Mouse (Mus musculus): ENCODE results near the gene Nmd3. TPM values are rescaled to one million over a fixed set of nuclear protein-coding genes. Genes with fewer than 3 reads are reported as not detected.

Nmd3 gene
- polyA plus RNA-seq, 1 experiment from 2014 or later: 120 TPM

GRCm38 (mm10) chr3:69722187-69722867 is 542 bp downstream of the Nmd3 start:
- peak; percentile 44 for ATAC-seq (ENCODE audit: insufficient number of reproducible peaks, low FRiP score, low TSS enrichment, low read depth)
- Histone ChIP-seq H3K4me3 (replicated peaks) (peak overlapping the region; percentile 96), H3K4me1 (peaks cover 13% of the 10 kb centered on the region; the same call in 1 of the 2 replicates), H3K27ac (replicated peaks) (peak overlapping the region; percentile 88), H3K9me3 (replicated peaks) (no peaks in the 10 kb centered on the region), H3K4me2 (replicated peaks) (peak overlapping the region; percentile 82), H3K36me3 (peaks cover 2% of the 10 kb centered on the region; the same call in 1 of the 2 replicates), H3K27me3 (no peaks in the 10 kb centered on the region), H3K9ac (peak overlapping the region; percentile 91)
- WGBS: under 1% methylated on average over 58 of the region's 58 CpGs

GRCm38 (mm10) chr3:69723161-69723560 is 1.4 kb downstream of the Nmd3 start:
- peak overlapping the region; percentile 82 for H3K4me2 ChIP-seq (replicated peaks)
- no peak overlapping the region for H3K27ac ChIP-seq (replicated peaks)
- peaks cover 13% of the 10 kb centered on the region; the same call in 1 of the 2 replicates for H3K4me1 ChIP-seq
- H3K9me3 ChIP-seq (replicated peaks): no peaks in the 10 kb centered on the region
- peak overlapping the region; percentile 91 for H3K9ac ChIP-seq
- H3K4me3 ChIP-seq (replicated peaks): peak overlapping the region; percentile 96
- WGBS: 30% methylated on average over 7 of the region's 7 CpGs
- H3K36me3 ChIP-seq: peaks cover 2% of the 10 kb centered on the region; the same call in 1 of the 2 replicates
- no peaks in the 10 kb centered on the region for H3K27me3 ChIP-seq
- no peak for ATAC-seq (ENCODE audit: insufficient number of reproducible peaks, low FRiP score, low TSS enrichment, low read depth)

DNA sequence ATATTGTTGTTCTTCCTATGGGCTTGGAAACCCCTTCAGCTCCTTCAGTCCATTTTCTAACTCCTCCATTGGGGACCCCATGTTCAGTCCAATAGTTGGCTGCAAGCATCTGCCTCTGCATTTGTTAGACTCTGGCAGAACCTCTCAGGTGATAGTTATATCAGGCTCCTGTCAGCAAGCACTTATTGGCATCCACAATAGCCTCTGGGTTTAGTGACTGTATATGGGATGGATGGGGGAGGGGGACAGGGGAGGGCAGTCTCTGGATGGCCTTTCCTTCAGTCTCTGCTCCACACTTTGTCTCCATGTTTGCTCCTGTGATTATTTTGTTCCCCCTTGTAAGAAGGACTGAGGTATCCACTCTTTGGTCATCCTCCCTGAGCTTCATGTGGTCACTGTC is 9.1 kb downstream of the Nmd3 start:
- H3K9ac ChIP-seq: no peak overlapping the region
- ATAC-seq (ENCODE audit: insufficient number of reproducible peaks, low FRiP score, low TSS enrichment, low read depth): no peak

GRCm38 (mm10) chr3:69733939-69734338 is 12.2 kb downstream of the Nmd3 start:
- Histone ChIP-seq H3K9me3 (replicated peaks) (no peaks in the 10 kb centered on the region), H3K36me3 (peaks cover 31% of the 10 kb centered on the region), H3K4me3 (replicated peaks) (no peak overlapping the region), H3K4me2 (replicated peaks) (no peak overlapping the region), H3K4me1 (no peaks in the 10 kb centered on the region), H3K27ac (replicated peaks) (no peak overlapping the region), H3K27me3 (no peaks in the 10 kb centered on the region), H3K9ac (no peak overlapping the region)
- WGBS: 88% methylated on average over 2 of the region's 2 CpGs
- ATAC-seq (ENCODE audit: insufficient number of reproducible peaks, low FRiP score, low TSS enrichment, low read depth): no peak

More for the DNA sequence above, 9.1 kb downstream of the Nmd3 start:
- H3K4me2 ChIP-seq (replicated peaks): no peak overlapping the region
- H3K4me3 ChIP-seq (replicated peaks): no peak overlapping the region
- peaks cover 20% of the 10 kb centered on the region for H3K36me3 ChIP-seq
- H3K27ac ChIP-seq (replicated peaks): no peak overlapping the region
- H3K27me3 ChIP-seq: no peaks in the 10 kb centered on the region
- no peaks in the 10 kb centered on the region for H3K9me3 ChIP-seq (replicated peaks)
- H3K4me1 ChIP-seq: no peaks in the 10 kb centered on the region

DNA sequence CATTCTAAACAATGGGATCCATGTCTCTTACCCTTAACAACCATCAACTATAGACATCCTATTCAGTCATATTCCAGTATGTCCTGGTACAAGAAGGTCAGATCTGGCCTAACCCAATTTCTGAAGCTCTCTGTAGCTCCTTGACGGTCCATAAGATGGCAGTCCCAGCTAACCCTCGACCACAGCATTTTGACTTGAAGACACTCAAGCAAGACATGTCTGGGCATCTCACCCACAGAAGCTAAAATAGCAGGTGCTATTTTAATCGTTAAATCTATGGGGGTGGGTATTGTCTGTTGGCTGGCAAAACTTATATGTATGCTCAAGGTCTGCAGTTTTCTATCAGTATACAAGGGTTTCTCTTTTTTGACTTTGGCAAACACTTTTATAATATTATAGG is 33.4 kb downstream of the Nmd3 start:
- WGBS: 72% methylated on average over 3 of the region's 3 CpGs
- Histone ChIP-seq H3K36me3 (peaks cover 44% of the 10 kb centered on the region), H3K9me3 (replicated peaks) (no peaks in the 10 kb centered on the region)

DNA sequence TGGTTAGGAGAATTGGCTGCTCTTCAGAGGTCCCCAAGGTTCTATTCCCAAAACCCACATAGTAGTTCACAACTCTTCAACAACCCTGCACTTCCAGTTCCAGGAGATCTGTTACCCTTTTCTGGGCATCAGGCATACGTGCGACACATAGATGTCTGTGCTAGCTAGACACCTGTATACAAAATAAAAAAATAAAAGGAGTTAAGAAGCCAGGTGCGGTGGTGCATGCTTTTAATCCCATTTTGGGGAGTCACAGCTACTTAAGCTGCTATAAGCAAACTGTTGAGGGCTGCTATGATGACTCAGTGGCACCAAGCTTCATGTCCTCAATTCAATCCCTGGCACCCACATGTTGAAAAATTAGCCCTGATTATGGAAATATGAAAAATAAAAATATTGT is 34.2 kb downstream of the Nmd3 start:
- Histone ChIP-seq H3K4me2 (replicated peaks) (no peak overlapping the region), H3K4me3 (replicated peaks) (no peak overlapping the region), H3K27me3 (no peaks in the 10 kb centered on the region), H3K9ac (no peak overlapping the region), H3K9me3 (replicated peaks) (no peaks in the 10 kb centered on the region), H3K27ac (replicated peaks) (no peak overlapping the region), H3K4me1 (no peaks in the 10 kb centered on the region), H3K36me3 (peaks cover 38% of the 10 kb centered on the region)
- no peak for ATAC-seq (ENCODE audit: insufficient number of reproducible peaks, low FRiP score, low TSS enrichment, low read depth)
- WGBS: 83% methylated on average over 3 of the region's 3 CpGs

More for the DNA sequence above, 33.4 kb downstream of the Nmd3 start:
- Histone ChIP-seq H3K4me3 (replicated peaks) (no peak overlapping the region), H3K27ac (replicated peaks) (no peak overlapping the region), H3K4me1 (no peaks in the 10 kb centered on the region), H3K4me2 (replicated peaks) (no peak overlapping the region), H3K9ac (no peak overlapping the region), H3K27me3 (no peaks in the 10 kb centered on the region)
- no peak for ATAC-seq (ENCODE audit: insufficient number of reproducible peaks, low FRiP score, low TSS enrichment, low read depth)

- Histone ChIP-seq H3K9ac (no peak overlapping the region), H3K4me1 (no peaks in the 10 kb centered on the region), H3K27me3 (no peaks in the 10 kb centered on the region), H3K4me3 (replicated peaks) (no peak overlapping the region), H3K9me3 (replicated peaks) (no peaks in the 10 kb centered on the region), H3K27ac (replicated peaks) (no peak overlapping the region), H3K4me2 (replicated peaks) (no peak overlapping the region), H3K36me3 (peaks cover 35% of the 10 kb centered on the region)
- 28% methylated on average over 7 of the region's 7 CpGs for WGBS
- ATAC-seq (ENCODE audit: insufficient number of reproducible peaks, low FRiP score, low TSS enrichment, low read depth): no peak
These were observed 34.7 kb downstream of the Nmd3 start for GRCm38 (mm10) chr3:69756499-69756898.

GRCm38 (mm10) chr3:69757456-69757855 is 35.7 kb downstream of the Nmd3 start:
- H3K9me3 ChIP-seq (replicated peaks): no peaks in the 10 kb centered on the region
- no peaks in the 10 kb centered on the region for H3K27me3 ChIP-seq
- WGBS: 87% methylated on average over 1 of the region's 1 CpGs
- no peak overlapping the region for H3K27ac ChIP-seq (replicated peaks)
- H3K4me1 ChIP-seq: no peaks in the 10 kb centered on the region
- peaks cover 34% of the 10 kb centered on the region for H3K36me3 ChIP-seq
- no peak overlapping the region for H3K9ac ChIP-seq
- no peak overlapping the region for H3K4me3 ChIP-seq (replicated peaks)
- H3K4me2 ChIP-seq (replicated peaks): no peak overlapping the region
- no peak for ATAC-seq (ENCODE audit: insufficient number of reproducible peaks, low FRiP score, low TSS enrichment, low read depth)

DNA sequence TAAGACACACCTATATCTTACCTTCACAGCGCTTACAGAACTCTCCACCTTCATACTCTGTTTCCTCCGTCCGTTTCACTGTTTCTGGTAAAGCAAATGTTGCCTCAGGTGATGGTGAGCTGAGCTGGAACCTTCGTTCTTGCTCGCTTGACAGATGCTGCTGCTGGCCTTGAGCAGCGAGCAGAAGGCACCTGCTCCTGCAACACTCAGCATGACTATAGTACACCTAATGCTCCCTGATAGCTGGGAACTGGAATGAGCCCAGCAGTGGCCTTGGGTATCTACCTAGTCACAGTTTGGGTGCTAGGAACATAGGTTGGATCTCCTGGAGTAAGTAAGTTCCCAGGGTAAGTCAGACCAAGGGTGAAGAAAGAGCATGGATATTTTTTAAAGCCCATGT is 38.3 kb downstream of the Nmd3 start:
- Histone ChIP-seq H3K4me2 (replicated peaks) (no peak overlapping the region), H3K4me1 (no peaks in the 10 kb centered on the region), H3K9me3 (replicated peaks) (no peaks in the 10 kb centered on the region), H3K4me3 (replicated peaks) (no peak overlapping the region), H3K27ac (replicated peaks) (no peak overlapping the region), H3K9ac (no peak overlapping the region), H3K36me3 (peaks cover 22% of the 10 kb centered on the region), H3K27me3 (no peaks in the 10 kb centered on the region)
- ATAC-seq (ENCODE audit: insufficient number of reproducible peaks, low FRiP score, low TSS enrichment, low read depth): no peak
- 78% methylated on average over 6 of the region's 6 CpGs for WGBS

DNA sequence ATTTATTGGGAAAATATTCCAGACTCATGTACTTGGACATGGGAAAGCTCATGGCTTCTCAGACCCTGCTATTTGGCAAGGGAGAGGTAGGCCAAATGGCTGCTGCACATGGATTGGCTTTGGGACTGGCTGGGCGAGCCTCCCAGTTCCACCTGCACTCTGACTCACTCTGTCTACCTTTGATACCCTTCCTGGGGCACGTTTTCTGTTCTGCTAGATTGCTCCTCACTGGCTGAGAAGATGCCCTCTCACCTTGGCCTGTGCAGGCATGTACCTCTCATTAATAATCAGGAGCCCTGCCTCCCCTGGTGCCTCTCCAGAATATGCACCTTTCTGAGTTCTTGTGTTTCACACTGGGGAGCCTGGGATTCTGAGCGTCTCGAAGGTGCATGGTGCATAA is 39.4 kb downstream of the Nmd3 start:
- no peaks in the 10 kb centered on the region for H3K27me3 ChIP-seq
- H3K9ac ChIP-seq: no peak overlapping the region
- no peak overlapping the region for H3K4me2 ChIP-seq (replicated peaks)
- no peak overlapping the region for H3K4me3 ChIP-seq (replicated peaks)
- 61% methylated on average over 4 of the region's 4 CpGs for WGBS
- no peaks in the 10 kb centered on the region for H3K9me3 ChIP-seq (replicated peaks)
- no peak for ATAC-seq (ENCODE audit: insufficient number of reproducible peaks, low FRiP score, low TSS enrichment, low read depth)
- peaks cover 19% of the 10 kb centered on the region; the same call in 1 of the 2 replicates for H3K36me3 ChIP-seq
- no peak overlapping the region for H3K27ac ChIP-seq (replicated peaks)
- H3K4me1 ChIP-seq: no peaks in the 10 kb centered on the region

- peaks cover 13% of the 10 kb centered on the region; the same call in 1 of the 2 replicates for H3K36me3 ChIP-seq
- no peaks in the 10 kb centered on the region for H3K27me3 ChIP-seq
- H3K4me3 ChIP-seq (replicated peaks): no peak overlapping the region
- no peaks in the 10 kb centered on the region for H3K4me1 ChIP-seq
- no peaks in the 10 kb centered on the region for H3K9me3 ChIP-seq (replicated peaks)
- 74% methylated on average over 6 of the region's 6 CpGs for WGBS
- H3K27ac ChIP-seq (replicated peaks): no peak overlapping the region
- ATAC-seq (ENCODE audit: insufficient number of reproducible peaks, low FRiP score, low TSS enrichment, low read depth): no peak
- H3K4me2 ChIP-seq (replicated peaks): no peak overlapping the region
- no peak overlapping the region for H3K9ac ChIP-seq
These were observed 41.1 kb downstream of the Nmd3 start for GRCm38 (mm10) chr3:69762838-69763368.

All from embryonic facial prominence, embryonic 15.5 days (tissue).